Mouse (Mus musculus): Measurements from ENCODE around the gene Spata1.

- TF ChIP-seq POLR2A (IDR thresholded peaks at IDR 0.05; ENCODE audit: control insufficient read depth, low read depth, low read length) (no peak), CTCF (IDR thresholded peaks at IDR 0.05; ENCODE audit: control insufficient read depth, insufficient read depth, insufficient replicate concordance, low read depth, low read length) (no peak)
Measured at GRCm38 (mm10) chr3:146448969-146449368, 50.6 kb downstream of the Spata1 start.

Measured in testis, adult 2 months (tissue).